Mouse (Mus musculus): Measurements from ENCODE around the gene Parvg. TPM values are rescaled to one million over a fixed set of nuclear protein-coding genes. Genes with fewer than 3 reads are reported as not detected.
"Not testable (repeated sequence)": the region's sequence is repeated elsewhere in the genome, so short reads cannot be mapped to it uniquely, and the experiment has no call there.

Gene Parvg
- total RNA-seq (2021) = 1 to 10 TPM; 1.2 to 1.5 TPM
- long read RNA-seq, experiment 1 = 0 reads
- long read RNA-seq, experiment 2, partial matches to known transcripts = 0 of 3 reads
- long read RNA-seq, experiment 2, other reads (novel, unspliced or antisense) = 0 of 3 reads

- DNase-seq = no peak
- intact Hi-C loops (cut with DNase I; ENCODE audit: low total_unique reads) = no loop called here
Observed at GRCm38 (mm10) chr15:84323966-84324869, at the start of gene Parvg. TSS of gene Parvg (plus strand) at chr15:84324026.

- no peak for DNase-seq
- intact Hi-C loops (cut with DNase I; ENCODE audit: low total_unique reads) = no loop called here
Observed at GRCm38 (mm10) chr15:84276066-84276465, 47.8 kb upstream of the Parvg start.

GRCm38 (mm10) chr15:84278091-84278490 is 45.7 kb upstream of the Parvg start:
- intact Hi-C loops (cut with DNase I; ENCODE audit: low total_unique reads) = no loop called here
- no peak for DNase-seq

- no peak for DNase-seq
- intact Hi-C loops (cut with DNase I; ENCODE audit: low total_unique reads) = no loop called here
Observed at GRCm38 (mm10) chr15:84278656-84279055, 45.2 kb upstream of the Parvg start.

GRCm38 (mm10) chr15:84280309-84280708 is 43.5 kb upstream of the Parvg start:
- DNase-seq = no peak
- intact Hi-C loops (cut with DNase I; ENCODE audit: low total_unique reads) = loop anchor here (5.0 kb wide), 1 partner anchor 332 kb away; no protein-coding TSS in a partner anchor

- intact Hi-C loops (cut with DNase I; ENCODE audit: low total_unique reads) = loop anchor here (5.0 kb wide), 1 partner anchor 331 kb away; no protein-coding TSS in a partner anchor
Observed at GRCm38 (mm10) chr15:84280712-84281347, 43.0 kb upstream of the Parvg start.

GRCm38 (mm10) chr15:84282206-84283085 is 41.4 kb upstream of the Parvg start:
- intact Hi-C loops (cut with DNase I; ENCODE audit: low total_unique reads) = loop anchor here (5.0 kb wide), 1 partner anchor 330 kb away; no protein-coding TSS in a partner anchor
- no peak for DNase-seq

More at GRCm38 (mm10) chr15:84280712-84281347, 43.0 kb upstream of the Parvg start:
- no peak for DNase-seq

GRCm38 (mm10) chr15:84284059-84284458 is 39.8 kb upstream of the Parvg start:
- peak; percentile 29 for DNase-seq

GRCm38 (mm10) chr15:84285453-84285852 is 38.4 kb upstream of the Parvg start:
- DNase-seq = no peak
- intact Hi-C loops (cut with DNase I; ENCODE audit: low total_unique reads) = no loop called here

More at GRCm38 (mm10) chr15:84284059-84284458, 39.8 kb upstream of the Parvg start:
- intact Hi-C loops (cut with DNase I; ENCODE audit: low total_unique reads) = loop anchor here (5.0 kb wide), 1 partner anchor 328 kb away; no protein-coding TSS in a partner anchor

- intact Hi-C loops (cut with DNase I; ENCODE audit: low total_unique reads); DNase-seq: not testable (repeated sequence)
Observed at GRCm38 (mm10) chr15:84288953-84289352, 34.9 kb upstream of the Parvg start.

GRCm38 (mm10) chr15:84291097-84291496 is 32.7 kb upstream of the Parvg start:
- DNase-seq = no peak
- intact Hi-C loops (cut with DNase I; ENCODE audit: low total_unique reads) = no loop called here

GRCm38 (mm10) chr15:84293590-84293989 is 30.2 kb upstream of the Parvg start:
- intact Hi-C loops (cut with DNase I; ENCODE audit: low total_unique reads) = no loop called here
- DNase-seq = no peak

- intact Hi-C loops (cut with DNase I; ENCODE audit: low total_unique reads) = no loop called here
- no peak for DNase-seq
Observed at GRCm38 (mm10) chr15:84294391-84294790, 29.4 kb upstream of the Parvg start.

GRCm38 (mm10) chr15:84295225-84295624 is 28.6 kb upstream of the Parvg start:
- intact Hi-C loops (cut with DNase I; ENCODE audit: low total_unique reads) = no loop called here
- no peak for DNase-seq

GRCm38 (mm10) chr15:84297454-84297853 is 26.4 kb upstream of the Parvg start:
- DNase-seq = no peak
- intact Hi-C loops (cut with DNase I; ENCODE audit: low total_unique reads) = no loop called here

GRCm38 (mm10) chr15:84298804-84299370 is 24.9 kb upstream of the Parvg start:
- intact Hi-C loops (cut with DNase I; ENCODE audit: low total_unique reads) = no loop called here
- DNase-seq = no peak

GRCm38 (mm10) chr15:84299662-84300333 is 24.0 kb upstream of the Parvg start:
- DNase-seq = no peak

GRCm38 (mm10) chr15:84300591-84300990 is 23.2 kb upstream of the Parvg start:
- no peak for DNase-seq
- intact Hi-C loops (cut with DNase I; ENCODE audit: low total_unique reads) = no loop called here

More at GRCm38 (mm10) chr15:84299662-84300333, 24.0 kb upstream of the Parvg start:
- intact Hi-C loops (cut with DNase I; ENCODE audit: low total_unique reads) = no loop called here

Measured in gastrocnemius, postnatal 14 days (tissue).